Mouse (Mus musculus): Measurements from ENCODE around the gene Edem3.

Edem3 gene

DNA sequence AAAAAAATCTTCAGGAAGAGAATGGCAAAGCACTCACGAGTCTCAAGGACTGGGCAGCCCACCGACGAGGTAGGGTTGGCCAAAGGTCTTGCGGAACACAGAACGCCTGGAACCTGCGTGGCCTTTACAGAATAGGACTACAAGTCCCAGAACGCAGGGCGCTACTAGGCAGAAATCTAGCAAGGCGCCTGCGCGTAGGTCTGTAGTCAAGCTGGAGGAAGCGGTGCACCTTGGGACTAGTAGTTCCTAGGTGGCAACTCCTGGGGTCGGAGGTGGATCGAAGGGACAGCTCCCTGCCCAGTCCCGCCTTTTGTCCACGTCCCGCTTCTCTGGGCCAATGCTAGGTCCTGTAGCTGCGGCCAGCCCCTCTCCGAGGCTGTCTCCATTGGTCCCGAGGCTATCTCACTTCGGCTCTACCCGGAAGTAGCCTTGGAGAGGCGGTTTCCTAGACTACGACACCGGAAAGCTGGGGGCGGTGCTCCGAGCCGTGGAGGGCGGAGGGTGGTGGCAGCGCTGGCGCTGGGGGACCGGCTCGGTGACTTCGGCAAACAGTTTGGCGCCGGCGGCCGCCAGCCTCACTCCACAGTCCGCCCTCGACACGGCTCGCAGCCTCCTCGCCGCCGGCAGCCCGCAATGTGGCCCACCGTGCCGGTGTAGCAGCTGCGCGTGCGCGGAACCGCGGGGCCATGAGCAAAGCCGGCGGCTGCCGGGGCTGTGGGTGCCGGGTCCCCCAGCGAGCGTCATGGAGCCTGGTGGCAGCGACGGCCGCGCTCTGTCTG lies at the start of gene Edem3:
TSS of gene Edem3 (plus strand) at position 491 of the 779 bp plus-strand sequence.
- peak; percentile 99 for DNase-seq (ENCODE audit: low read depth, low spot score)

- peak; percentile 79 for DNase-seq (ENCODE audit: low read depth, low spot score)
Measured at GRCm38 (mm10) chr1:151705723-151706396, 49.3 kb upstream of the Edem3 start.

DNA sequence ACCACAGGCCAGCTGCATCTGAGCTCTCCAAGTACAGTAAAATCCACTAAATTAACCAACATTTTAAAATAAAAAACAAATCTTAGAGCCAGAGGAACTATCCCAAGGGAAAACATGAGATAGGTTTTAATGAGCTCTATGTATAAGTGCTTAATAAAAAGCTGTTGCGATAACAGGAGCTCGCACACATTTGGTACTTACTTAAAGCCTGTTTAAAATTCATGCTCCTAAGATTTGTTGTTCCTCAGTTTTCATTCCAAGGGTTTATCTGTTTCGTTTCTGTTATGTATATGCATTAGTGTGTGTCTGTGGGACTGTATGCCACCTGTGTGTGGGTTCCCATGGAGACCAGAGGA lies 48.8 kb upstream of the Edem3 start:
- DNase-seq (ENCODE audit: low read depth, low spot score) = no peak

DNA sequence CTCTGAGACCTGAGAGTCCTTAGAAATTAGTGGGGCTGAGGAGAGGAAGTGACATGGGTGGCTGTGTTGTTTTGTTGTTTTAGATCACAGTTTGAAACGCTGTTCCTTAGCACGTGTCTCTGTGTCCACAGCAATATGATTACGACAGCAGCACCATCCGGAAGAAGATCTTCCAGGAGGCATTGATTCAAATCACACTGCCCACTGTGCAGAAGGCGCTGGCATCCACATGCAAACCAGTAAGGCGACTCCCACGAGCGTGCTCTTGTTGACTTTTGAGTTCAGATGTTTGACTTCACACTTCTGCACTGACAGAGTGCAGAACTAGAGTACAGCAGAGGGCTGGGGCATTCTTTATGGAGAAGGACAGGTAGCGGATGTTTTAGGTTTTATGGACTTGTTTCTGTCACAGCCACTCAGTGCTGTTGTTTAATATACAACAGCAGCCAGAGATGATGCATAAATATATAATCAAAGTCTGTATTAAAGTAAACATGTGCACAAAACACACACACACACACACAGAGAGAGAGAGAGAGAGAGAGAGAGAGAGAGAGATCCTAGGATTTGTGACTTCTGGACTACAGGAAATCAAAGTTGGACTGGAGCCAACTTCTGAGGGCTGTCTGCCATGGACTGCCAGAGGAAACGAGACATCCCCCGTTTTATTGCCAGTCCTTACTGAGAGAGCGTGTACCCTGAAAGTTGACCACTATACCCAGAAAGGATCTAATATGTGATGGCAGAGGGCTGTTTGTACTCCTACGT lies 46.0 kb upstream of the Edem3 start:
- no peak for DNase-seq (ENCODE audit: low read depth, low spot score)

DNA sequence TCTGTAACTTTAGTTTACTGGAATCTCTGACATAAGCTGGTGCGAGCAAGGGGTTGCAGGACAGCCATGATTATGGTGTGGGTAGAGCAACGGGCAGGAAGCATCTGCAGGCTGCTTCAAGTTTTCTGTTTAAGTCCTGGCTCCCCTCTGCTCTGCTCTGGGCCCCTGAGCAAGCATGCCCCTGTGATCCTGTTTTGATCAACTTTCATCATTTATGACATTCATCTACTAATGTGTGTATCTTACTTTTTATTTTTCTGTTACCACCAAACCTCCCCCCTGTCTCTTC lies 45.5 kb upstream of the Edem3 start:
- DNase-seq (ENCODE audit: low read depth, low spot score) = no peak

- peak; percentile 64 for DNase-seq (ENCODE audit: low read depth, low spot score)
Measured at GRCm38 (mm10) chr1:151710424-151711055, 44.6 kb upstream of the Edem3 start.

- DNase-seq (ENCODE audit: low read depth, low spot score) = no peak
Measured at GRCm38 (mm10) chr1:151711062-151711461, 44.1 kb upstream of the Edem3 start.

DNA sequence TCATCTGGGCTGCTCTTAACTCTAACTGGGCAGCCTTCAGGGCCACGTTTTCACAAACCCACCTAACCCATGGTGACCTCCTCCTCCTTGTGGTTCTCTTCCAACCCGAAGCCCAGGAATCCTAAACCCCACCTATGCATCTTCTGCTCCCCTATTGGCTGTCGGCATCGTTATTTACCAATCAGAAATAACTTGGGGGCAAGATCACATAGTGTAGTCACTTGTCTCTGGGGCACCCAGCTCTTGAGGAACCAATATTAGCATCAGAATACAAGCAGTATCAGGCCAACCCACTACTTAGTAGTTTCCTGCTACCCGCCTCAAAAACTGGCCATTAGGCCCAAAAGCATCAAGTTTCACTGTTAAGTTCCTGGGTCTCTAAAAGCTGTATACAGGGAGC lies 42.5 kb upstream of the Edem3 start:
- DNase-seq (ENCODE audit: low read depth, low spot score) = no peak

DNA sequence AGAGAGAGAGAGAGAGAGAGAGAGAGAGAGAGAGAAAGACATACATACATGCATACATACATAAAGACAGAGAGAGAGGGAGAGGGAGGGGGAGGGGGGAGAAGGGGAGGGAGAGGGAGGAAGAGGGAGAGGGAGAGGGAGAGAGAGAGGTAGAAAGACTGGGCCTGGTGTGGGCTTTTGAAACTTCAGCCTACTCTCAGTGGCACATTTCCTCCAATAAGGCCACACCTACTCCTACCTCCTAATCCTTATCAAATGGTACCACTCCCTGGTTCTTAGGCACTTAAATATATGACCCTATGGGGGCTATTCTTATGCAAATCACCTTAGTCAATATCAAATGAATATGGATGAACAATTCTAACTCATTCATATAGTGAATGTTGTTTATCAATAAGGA lies 41.5 kb upstream of the Edem3 start:
- DNase-seq (ENCODE audit: low read depth, low spot score) = no peak

- peak; percentile 47 for DNase-seq (ENCODE audit: low read depth, low spot score)
Measured at GRCm38 (mm10) chr1:151716024-151716710, 39.0 kb upstream of the Edem3 start.

GRCm38 (mm10) chr1:151717624-151718023 lies 37.5 kb upstream of the Edem3 start:
- peak; percentile 84 for DNase-seq (ENCODE audit: low read depth, low spot score)

- peak; percentile 78 for DNase-seq (ENCODE audit: low read depth, low spot score)
Measured at GRCm38 (mm10) chr1:151718575-151718974, 36.6 kb upstream of the Edem3 start.

DNA sequence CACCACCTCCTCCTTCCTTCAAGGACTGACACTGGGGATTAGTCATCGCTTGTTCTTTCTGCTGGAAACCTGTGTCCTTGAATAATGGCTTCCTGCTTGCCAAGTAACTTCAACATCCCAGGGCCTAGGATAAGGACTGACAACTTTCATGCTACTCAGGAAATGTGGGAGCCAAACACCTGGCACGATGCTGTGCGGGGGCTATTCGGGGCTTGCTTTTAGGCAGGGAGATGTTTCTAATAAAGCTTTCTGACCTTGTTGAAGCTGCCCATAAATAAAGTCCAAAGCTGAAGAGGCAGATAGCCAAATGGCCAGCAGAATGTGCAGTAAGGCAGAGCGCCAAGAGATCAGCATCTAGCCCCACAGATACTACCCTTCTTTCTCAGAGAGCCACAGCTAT lies 35.3 kb upstream of the Edem3 start:
- no peak for DNase-seq (ENCODE audit: low read depth, low spot score)

DNA sequence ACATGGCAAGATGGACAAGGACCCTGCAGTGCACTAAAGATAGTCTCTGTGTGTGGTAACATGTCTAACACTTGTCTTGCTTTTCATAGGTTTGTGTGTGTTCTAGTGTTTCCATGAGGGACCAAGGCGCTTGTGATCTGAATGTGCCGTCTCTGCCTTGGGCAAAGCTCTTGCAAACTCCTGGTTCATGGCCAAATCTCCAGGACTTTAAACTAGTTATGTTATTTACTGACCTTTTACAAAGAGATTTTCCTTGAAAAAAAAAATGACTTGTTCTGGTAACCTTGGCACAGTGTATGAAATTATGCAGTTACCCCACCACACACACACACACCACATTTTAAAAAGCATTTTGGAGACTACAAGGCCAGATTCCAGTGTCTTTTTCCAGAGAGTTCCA lies 34.6 kb upstream of the Edem3 start:
- no peak for DNase-seq (ENCODE audit: low read depth, low spot score)

DNA sequence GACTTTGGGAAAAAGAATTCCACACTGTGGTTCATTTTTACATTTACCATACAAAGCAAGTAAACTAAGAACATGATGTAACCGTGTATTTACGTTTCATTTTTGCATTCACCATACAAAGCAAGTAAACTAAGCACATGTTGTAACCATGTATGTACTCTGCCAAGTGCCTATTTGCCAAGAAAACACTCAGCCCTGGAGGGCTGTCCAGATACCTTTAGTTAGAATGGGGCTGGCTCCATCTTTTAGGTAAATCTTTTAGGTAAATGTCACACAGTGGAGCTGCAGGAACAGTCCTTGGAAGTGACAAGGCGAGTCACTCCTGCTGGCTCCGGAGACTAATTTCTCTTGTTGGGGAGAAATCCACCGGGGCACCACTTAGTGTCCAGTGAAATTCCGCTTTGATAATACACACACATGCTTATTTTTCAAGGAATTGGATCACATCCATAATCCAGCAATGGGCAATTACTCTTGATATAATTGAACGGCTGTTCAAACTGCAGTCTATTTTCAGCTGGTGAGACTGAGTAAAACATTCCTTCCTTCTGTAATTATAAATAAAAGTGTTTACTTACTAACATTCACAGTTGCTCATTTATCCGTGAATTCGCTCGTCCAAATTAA lies 33.7 kb upstream of the Edem3 start:
- no peak for DNase-seq (ENCODE audit: low read depth, low spot score)

DNA sequence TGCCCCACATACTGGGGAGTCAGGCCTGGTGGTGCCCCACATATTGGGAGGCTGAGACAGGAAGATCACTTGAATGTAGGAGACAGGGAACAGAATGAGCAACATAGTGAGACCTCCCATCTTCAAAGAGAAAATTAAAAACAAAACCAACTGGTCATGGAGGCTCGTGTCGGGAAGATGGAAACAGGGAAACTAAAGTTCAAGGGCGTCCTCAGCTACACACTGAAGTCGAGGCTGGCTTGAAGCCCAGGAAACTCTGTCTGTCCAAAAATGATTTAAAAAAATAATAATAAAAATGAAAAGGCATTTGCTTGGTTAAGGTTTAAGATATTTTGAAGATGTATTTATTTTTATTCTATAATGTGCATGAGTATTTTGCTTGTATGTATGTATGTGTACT lies 31.4 kb upstream of the Edem3 start:
- DNase-seq (ENCODE audit: low read depth, low spot score) = no peak

GRCm38 (mm10) chr1:151725590-151725989 lies 29.6 kb upstream of the Edem3 start:
- DNase-seq (ENCODE audit: low read depth, low spot score) = peak; percentile 46

DNA sequence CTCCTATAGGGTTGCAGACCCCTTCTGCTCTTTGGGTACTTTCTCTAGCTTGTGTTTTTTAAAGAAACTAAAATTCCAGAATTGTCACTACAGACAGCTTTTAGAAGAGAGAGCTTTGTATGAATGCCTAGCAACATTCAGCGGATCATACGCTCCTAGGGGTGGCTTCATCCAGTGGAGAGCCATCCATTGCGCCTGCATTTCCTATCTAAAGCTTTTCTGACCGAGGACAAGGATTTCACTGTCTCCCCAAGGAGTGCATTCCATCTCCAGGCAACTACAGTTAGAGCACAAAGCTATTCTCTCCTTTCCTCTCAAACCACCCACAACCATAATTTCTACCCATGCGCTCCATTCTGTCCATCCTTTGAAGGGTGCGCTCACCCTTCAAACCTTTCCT lies 28.8 kb upstream of the Edem3 start:
- no peak for DNase-seq (ENCODE audit: low read depth, low spot score)

GRCm38 (mm10) chr1:151728141-151728540 lies 27.0 kb upstream of the Edem3 start:
- DNase-seq (ENCODE audit: low read depth, low spot score) = no peak

DNA sequence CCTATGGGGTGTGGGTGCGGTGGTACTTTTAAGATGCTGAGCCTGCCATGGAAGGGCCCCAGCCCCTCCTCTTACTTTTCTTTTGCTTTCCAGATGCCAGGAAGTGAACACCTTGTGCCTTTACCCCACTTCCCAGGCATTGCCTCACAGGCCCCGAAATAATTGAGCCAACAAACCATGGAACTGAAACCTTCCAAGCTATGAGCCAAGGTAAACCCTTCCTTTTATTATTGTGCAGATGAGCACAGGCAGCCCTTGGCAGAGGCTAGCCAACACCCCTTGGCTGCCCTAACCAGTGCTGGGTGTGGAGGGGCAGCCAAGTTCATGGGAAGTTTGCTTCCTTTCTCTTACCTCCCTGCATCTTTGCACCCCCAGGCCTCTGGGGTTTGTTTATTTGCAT lies 18.0 kb upstream of the Edem3 start:
- DNase-seq (ENCODE audit: low read depth, low spot score) = no peak

GRCm38 (mm10) chr1:151741199-151741621 lies 14.0 kb upstream of the Edem3 start:
- DNase-seq (ENCODE audit: low read depth, low spot score) = no peak
